Mouse (Mus musculus) lung, postnatal 25 days (tissue): ENCODE results near the gene Cdk5rap3.
A peak's percentile ranks its signal among the peaks of the same experiment; 100 is the strongest.

Source experiments
- DNase-seq: peaks from one replicate; pipeline ENCODE4 v3.0.0; 2022; ENCODE audit warnings: low spot score

The Cdk5rap3 gene

DNA sequence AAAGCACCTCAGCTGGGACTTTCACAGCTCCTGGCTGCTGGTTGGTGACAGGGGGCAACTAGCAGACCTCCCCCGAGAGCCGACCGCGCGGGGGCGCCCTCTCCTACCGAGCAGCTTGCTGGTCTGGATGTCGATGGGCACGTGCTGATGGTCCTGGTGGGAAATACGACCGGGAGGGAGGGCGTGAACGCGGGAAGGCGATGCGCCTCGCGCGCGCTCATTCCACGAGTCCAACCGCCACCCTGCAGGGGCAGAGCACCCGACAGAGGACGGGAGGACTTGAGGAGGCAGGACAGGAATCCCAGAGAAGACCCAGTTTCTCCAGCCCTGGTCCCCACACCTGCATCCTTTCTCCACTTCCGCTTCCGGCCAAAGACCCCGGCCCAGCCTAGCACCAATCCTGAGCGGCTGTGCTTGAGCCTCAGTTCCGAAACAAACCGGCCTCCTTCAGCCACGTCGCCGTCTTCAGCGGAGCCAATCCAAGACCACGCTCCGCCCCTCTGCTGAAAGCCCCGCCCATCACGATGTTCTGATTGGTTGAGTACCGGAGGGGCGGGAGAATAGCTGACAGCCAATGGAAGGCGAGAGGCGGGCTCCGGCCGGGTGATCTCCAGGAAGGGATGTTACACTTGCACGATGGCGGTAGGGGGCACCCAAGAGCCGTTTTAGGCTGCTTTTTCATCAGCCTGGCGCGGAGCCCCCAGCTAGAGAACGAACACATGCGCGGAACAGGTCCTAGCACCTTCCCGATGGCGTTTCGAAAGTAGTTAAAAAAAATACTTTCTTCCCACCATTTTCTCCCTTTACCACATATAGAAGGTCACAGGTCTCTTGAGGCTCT is at the start of gene Cdk5rap3:
TSS of gene Cdk5rap3 (minus strand) at position 453 of the 841 bp plus-strand sequence.
- peak; percentile 99 for DNase-seq

DNA sequence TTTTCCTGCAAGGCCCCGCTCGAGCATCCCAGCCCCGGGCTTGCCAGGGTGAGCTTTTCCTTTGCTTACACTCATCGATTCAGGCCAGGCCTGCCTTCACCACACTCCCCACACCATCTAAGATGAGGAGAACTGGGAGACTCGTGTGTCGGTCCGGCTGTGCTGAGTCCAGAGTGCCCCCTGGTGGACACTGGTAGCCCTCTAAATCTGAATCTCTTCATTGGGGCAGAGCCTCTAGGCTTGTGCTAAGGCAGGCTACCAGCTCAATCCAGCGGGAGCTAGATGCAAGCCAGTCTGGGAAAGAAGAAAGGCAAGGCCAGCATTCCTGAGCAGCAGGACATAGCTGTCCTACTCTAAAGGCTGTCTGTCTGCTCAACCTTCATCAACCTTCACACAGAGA is 47.3 kb upstream of the Cdk5rap3 start:
- DNase-seq = peak; percentile 91

- DNase-seq = no peak
These were observed 40.9 kb upstream of the Cdk5rap3 start for GRCm38 (mm10) chr11:96957061-96957805.

DNA sequence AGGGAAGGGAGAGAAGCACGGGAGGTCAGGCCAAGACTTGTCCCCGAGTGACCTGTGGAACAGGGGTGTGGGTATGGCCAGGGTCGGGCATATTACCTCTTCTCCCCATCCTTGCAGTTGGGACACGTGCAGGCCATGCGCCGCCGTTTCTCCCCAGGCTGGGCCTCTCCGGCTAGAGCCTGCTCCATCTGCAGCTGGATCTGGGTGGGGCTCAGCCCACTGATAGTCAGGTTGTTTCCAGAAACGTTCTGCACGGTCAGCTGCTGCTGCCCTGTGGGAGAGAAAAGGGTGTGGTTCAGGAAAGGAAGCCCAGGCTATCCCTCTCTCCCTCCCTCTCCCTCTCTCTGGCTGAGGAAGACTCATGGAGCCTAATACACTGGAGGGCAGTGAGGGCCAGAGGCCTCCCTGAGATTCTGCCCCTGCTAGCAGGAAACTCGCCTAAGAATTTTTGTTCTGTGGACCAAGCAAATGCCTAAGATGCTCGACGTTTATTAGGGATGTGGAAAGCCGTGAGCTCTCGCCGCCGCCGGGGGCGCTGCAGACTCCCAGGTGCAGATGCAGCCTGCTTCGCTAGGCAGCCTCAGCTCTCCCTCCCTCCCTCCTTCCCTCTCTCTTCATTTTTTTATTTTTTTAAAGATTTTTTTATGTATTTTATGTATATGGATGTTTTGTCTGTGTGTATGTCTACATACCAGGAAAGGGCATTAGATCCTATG is 39.9 kb upstream of the Cdk5rap3 start:
- DNase-seq = no peak

DNA sequence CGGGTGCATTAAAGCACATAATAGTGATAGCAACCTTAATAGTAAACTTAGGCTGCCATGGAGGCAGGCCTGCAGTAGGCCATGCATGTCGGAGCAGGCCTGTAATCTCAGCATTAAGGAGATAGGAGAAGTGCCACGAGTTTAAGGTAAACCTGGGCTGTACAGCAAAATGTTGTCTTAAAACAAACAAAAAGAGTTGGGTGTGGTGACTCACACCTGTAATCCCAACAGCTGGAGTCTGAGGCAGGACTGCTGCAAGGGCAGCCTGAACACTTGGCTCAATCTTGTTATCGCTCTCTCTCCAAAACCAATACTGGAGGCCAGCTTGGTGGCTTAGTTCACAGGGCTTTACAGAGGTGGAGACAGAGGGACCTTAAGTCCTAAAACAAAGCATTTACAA is 38.8 kb upstream of the Cdk5rap3 start:
- no peak for DNase-seq

DNA sequence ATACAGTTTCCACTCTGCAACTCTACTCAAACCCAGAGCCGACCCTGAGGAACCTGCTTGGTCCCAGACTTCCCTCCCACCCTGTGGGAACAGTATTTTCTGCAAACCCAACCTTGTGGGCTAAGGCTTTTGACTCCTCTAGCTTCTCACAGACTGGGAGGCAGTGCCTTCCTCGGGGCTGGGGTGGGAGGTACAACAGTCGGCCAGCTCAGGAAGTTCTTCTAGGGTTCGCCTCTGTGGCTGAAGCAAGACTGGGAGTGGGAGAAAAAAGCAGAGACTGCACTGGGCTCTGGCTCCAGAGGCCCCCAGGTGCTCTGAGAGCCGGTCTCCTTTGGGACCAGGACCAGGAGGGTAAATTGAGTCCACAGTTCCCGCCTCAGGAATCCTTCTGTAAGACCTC is 36.6 kb upstream of the Cdk5rap3 start:
- no peak for DNase-seq

DNA sequence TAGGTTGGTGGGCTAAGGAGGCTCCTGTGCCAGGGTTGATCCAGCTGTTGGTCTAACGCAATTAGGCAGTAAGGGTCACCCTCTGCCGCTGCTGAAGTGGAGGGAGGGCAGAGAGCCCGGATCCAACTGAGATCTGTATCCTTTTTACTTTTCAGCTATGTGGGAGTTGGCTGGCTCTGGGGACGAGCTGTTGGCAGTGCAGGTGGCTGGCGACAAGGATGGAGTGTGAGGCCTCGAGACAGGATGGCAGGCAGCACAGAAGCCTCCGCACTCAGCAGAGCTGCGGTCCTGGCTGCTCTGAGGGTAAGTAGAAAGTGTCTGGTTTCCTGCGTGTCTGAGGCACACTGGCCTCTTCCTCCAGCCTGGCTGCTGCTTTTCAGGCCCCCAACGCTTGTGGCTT is 36.1 kb upstream of the Cdk5rap3 start:
- DNase-seq = no peak

GRCm38 (mm10) chr11:96950767-96951166 is 34.5 kb upstream of the Cdk5rap3 start:
- DNase-seq = no peak

- no peak for DNase-seq
These were observed 31.6 kb upstream of the Cdk5rap3 start for GRCm38 (mm10) chr11:96947849-96948248.

DNA sequence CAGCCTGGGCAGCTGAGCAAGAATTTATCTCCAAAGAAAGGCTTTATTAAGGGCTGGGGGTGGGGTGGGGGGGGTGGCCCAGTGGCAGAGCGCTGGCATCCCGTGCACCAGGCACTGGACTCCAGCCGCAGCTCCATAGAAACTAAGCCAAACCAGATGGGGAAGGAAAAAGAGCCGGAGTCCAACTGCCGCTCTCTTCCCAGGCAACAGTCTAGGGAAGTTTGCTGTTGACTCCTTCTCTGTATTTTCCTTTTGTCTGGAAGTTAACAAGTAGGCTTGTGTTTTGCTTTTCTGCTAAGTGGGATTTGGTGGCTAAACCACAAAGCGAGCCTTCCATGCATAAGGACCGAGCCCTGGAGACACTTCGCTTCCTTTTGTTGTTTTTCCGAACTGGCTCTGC is 30.2 kb upstream of the Cdk5rap3 start:
- DNase-seq = no peak

GRCm38 (mm10) chr11:96944844-96945580 is 28.7 kb upstream of the Cdk5rap3 start:
- no peak for DNase-seq

DNA sequence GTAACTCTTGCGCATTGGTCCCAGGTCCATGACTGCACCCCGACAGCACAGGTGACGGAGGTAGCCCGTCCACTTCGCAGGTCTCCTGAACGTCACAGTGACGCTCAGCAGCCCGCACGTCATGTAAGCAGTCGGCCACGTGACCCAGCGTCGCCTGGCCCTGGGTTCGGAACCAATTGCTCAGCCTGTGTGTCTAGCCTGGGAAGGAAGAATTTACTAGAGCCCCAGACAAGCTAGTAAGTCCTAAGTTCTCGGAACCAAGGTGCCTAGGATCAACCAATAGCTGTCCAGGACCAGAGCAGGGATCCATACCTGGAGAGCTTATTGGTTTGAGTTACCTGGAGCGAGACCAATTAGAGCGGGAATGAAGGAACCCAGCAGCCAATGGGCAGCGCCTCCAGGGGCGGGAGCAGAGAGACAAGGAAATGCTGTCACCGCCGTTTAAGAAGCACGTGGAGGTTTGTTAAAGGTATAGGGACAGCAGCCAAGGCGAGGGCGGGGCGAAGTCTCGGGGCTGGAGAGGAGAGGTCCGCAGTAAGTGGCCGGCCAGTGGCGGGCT is 27.5 kb upstream of the Cdk5rap3 start, which contains the start of gene Pnpo:
TSS of gene Pnpo (minus strand) at position 241 of the 559 bp plus-strand sequence.
- DNase-seq = peak; percentile 97

- no peak for DNase-seq
These were observed 25.8 kb upstream of the Cdk5rap3 start for GRCm38 (mm10) chr11:96941989-96942590.

- DNase-seq = no peak
These were observed 24.5 kb upstream of the Cdk5rap3 start for GRCm38 (mm10) chr11:96940578-96941465.

GRCm38 (mm10) chr11:96938426-96938800 is 22.1 kb upstream of the Cdk5rap3 start:
- no peak for DNase-seq

DNA sequence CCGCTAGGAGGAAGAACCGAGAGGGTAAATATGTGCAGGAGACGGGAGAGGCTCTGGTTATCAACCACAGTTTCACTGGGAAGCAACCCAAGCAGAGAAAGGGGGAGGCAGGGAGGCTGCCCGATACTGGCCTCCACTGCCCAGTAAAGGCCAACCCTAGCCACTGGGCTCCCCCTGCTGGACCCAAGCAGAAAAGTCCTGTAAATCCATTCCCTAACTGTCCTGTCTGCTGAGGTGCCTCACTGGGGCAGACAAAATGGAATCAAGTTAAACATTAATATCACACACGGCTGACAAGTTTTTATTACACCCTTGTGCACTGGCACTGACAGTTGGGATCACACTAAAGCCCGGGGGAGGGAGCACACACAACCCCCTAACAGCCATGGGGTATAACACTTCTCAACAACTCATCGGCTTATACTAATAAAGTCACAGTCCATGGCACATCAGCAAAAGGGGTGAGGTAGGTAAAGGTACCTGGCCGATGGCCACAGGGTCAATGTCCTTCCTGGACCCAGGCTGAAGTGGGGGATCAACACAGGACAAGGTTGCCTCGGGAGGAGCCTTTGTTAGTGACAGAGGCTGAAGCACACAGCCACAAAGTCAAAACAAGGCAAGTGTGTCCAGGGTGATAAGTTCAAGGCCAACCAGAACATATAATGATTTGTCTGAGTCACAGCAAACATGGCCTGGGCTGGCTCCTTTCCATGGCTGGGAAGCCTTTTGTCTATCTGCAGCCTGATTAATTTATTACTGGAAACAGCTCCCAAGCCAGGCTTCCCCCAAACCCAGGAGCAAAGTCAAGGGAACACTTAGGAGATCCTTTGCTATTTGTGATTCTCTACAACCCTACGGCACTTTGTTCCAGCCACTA is 21.5 kb upstream of the Cdk5rap3 start:
- peak; percentile 84 for DNase-seq

- peak; percentile 73 for DNase-seq
These were observed 19.8 kb upstream of the Cdk5rap3 start for GRCm38 (mm10) chr11:96935872-96936650.

DNA sequence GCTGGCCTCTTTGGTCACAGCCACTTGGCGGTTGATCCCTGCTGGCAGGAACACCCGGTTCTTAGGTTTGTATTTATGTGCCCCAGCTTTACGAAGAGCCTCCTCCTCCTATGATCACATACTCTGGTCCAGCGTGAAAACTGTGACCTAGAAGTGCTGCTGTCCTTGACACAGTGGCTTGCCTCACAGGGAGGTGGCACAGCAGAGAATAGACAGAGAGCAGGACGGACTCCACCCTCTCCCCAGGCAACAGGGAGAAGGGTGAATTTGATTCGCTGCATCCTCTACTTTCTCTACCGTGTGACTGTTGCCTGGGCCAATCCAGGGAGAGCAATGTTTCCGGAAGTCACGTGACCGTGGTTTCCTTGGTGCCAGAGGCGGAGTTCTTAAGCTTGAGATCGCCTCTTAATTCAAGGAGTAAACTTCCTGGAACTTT is 18.6 kb upstream of the Cdk5rap3 start:
- peak; percentile 95 for DNase-seq
